In genomic region chr15:5045560-5046284, GRCm38 (mm10) we compare ENCODE assay signal across 9 mouse cellular contexts. TPM values are rescaled to one million over a fixed set of nuclear protein-coding genes. Genes with fewer than 3 reads are reported as not detected.
DNase-seq lines count a peak whose midpoint lies in the region; ATAC-seq lines count a peak whose summit lies in the region.
"Had no signal": no experiment of that assay in that cellular context is flagged by ENCODE, and none has a peak within 500 bp of the region (broad histone marks: within the 10 kb centered on the region; RNA-seq: fewer than 3 reads in every experiment).

No protein-coding gene starts in this region.

- peak; percentile 3 for DNase-seq in lung, postnatal 36 days
- DNase-seq in lung, postnatal 4 days = no peak
- peak; percentile 15 for DNase-seq in embryo, embryonic 9.5 days (ENCODE audit: extremely low spot score)
- DNase-seq in right cerebral cortex, postnatal 14 days = peak; percentile 16
- DNase-seq in gastrocnemius, postnatal 36 days = no peak
- no peak for DNase-seq in ovary, adult 18-20 months (ENCODE audit: low spot score)
- DNase-seq in cerebellum, postnatal 25 days = no peak

- H3K4me3 ChIP-seq in intestine, embryonic 16.5 days (ENCODE audit: low read length) = no peak overlapping the region
- H3K4me3 ChIP-seq: limb, embryonic 13.5 days had no signal

- WGBS in intestine, embryonic 16.5 days = 39% methylated on average over 11 of the region's 11 CpGs

- H3K9ac ChIP-seq in intestine, embryonic 16.5 days (ENCODE audit: low read depth, low read length) = no peak overlapping the region
- H3K9ac ChIP-seq: limb, embryonic 13.5 days had no signal

- ATAC-seq in intestine, embryonic 16.5 days = no peak

- no peaks in the 10 kb centered on the region for H3K4me1 ChIP-seq in intestine, embryonic 16.5 days (ENCODE audit: control insufficient read depth, insufficient read depth, low read length)
- H3K4me1 ChIP-seq: limb, embryonic 13.5 days had no signal

- H3K36me3 ChIP-seq in intestine, embryonic 16.5 days (ENCODE audit: control insufficient read depth, insufficient read depth, low read length) = no peaks in the 10 kb centered on the region
- H3K36me3 ChIP-seq: limb, embryonic 13.5 days had no signal

- H3K27ac ChIP-seq in intestine, embryonic 16.5 days (ENCODE audit: low read length) = no peak overlapping the region
- H3K27ac ChIP-seq: limb, embryonic 13.5 days had no signal

- H3K4me2 ChIP-seq in intestine, embryonic 16.5 days (ENCODE audit: low read depth, low read length) = 0 out of 2 replicates have a peak overlapping the region, but pooled peaks have one; percentile 12
- H3K4me2 ChIP-seq: limb, embryonic 13.5 days had no signal

- intact Hi-C loops in gastrocnemius, postnatal 36 days (cut with DNase I) = no loop called here

- no peaks in the 10 kb centered on the region for H3K27me3 ChIP-seq in intestine, embryonic 16.5 days (replicated peaks; ENCODE audit: control insufficient read depth, insufficient read depth, low read length)
- H3K27me3 ChIP-seq: limb, embryonic 13.5 days had no signal

- no peaks in the 10 kb centered on the region for H3K9me3 ChIP-seq in intestine, embryonic 16.5 days (ENCODE audit: control insufficient read depth, low read length)
- H3K9me3 ChIP-seq: limb, embryonic 13.5 days had no signal

RNA-seq across cellular contexts. Expression of gene C7, which starts 17.8 kb away (rescaled TPM):
- polyA plus RNA-seq in intestine, embryonic 16.5 days (2015; fragmentation: Nextera tagmentation; extraction: Ambion mirVana) = 0.05 and 0.06 TPM in 2 replicates
- 1 to 10 TPM in 1 of 2 experiments, under 1 TPM in 1; 0.94 to 2.6 TPM for total RNA-seq in gastrocnemius, postnatal 36 days (2021)

Comparison
In these comparisons a context has a peak if more than half of its experiments do, and no peak if none do; other contexts are left out.
1. DNase-seq: peak in lung, postnatal 36 days (single experiment), embryo, embryonic 9.5 days (single experiment) and right cerebral cortex, postnatal 14 days (single experiment); none in lung, postnatal 4 days (0 of 2), gastrocnemius, postnatal 36 days (0 of 2), ovary, adult 18-20 months (single experiment) and cerebellum, postnatal 25 days (0 of 2).